ENCODE assay signal across 9 mouse cellular contexts in genomic region chr1:152687733-152688181, GRCm38 (mm10).
A peak's percentile ranks its signal among the peaks of the same experiment; 100 is the strongest.
DNase-seq lines count a peak whose midpoint lies in the region; ATAC-seq and TF ChIP-seq lines count a peak whose summit lies in the region.
"Had no signal": no experiment of that assay in that cellular context is flagged by ENCODE, and none has a peak within 500 bp of the region (broad histone marks: within the 10 kb centered on the region; RNA-seq: fewer than 3 reads in every experiment).

No protein-coding gene starts in this region.

- no peak for TF ChIP-seq CTCF in embryonic fibroblast, embryonic 13.5 days (IDR thresholded peaks at IDR 0.05; ENCODE audit: borderline replicate concordance, insufficient read depth, low read length)

- H3K4me1 ChIP-seq in embryonic fibroblast, embryonic 13.5 days (ENCODE audit: control insufficient read depth, insufficient read depth, low read length), result peaks cover 18% of the 10 kb centered on the region
- H3K4me1 ChIP-seq in neural tube, embryonic 13.5 days (replicated peaks), result peaks cover 16% of the 10 kb centered on the region

- peak; percentile 74 for ATAC-seq in neural tube, embryonic 13.5 days (ENCODE audit: low read depth)

- no peaks in the 10 kb centered on the region for H3K36me3 ChIP-seq in neural tube, embryonic 13.5 days
- H3K36me3 ChIP-seq: G1E had no signal

- 0 out of 2 replicates have a peak overlapping the region, but pooled peaks have one; percentile 13 for H3K4me2 ChIP-seq in neural tube, embryonic 13.5 days

- WGBS in neural tube, embryonic 13.5 days, result 21% methylated on average over 8 of the region's 8 CpGs

- TF ChIP-seq POLR2A in embryonic fibroblast, embryonic 13.5 days (IDR thresholded peaks at IDR 0.05; ENCODE audit: low read depth, low read length), result no peak

- H3K27me3 ChIP-seq in neural tube, embryonic 13.5 days, result no peaks in the 10 kb centered on the region

- peak overlapping the region; percentile 4; the same call in 1 of the 2 replicates for H3K9ac ChIP-seq in neural tube, embryonic 13.5 days

- peak; percentile 6 for DNase-seq in kidney, adult 18-20 months
- no peak for DNase-seq in kidney, adult 11 months
- DNase-seq in kidney, postnatal 10 days, result peak; percentile 63
- DNase-seq in layer of hippocampus, adult 11-12 months (ENCODE audit: low spot score), result no peak
- no peak for DNase-seq in frontal cortex, postnatal 14 days (ENCODE audit: low spot score in 2 of 2)
- DNase-seq in right cerebral cortex, adult 2 months (ENCODE audit: low spot score in 2 of 2), result no peak

- H3K9me3 ChIP-seq in neural tube, embryonic 13.5 days, result no peaks in the 10 kb centered on the region

- H3K4me3 ChIP-seq in embryonic fibroblast, embryonic 13.5 days (ENCODE audit: insufficient read depth, low read length), result no peak overlapping the region
- H3K4me3 ChIP-seq in neural tube, embryonic 13.5 days, result no peak overlapping the region

- H3K27ac ChIP-seq in embryonic fibroblast, embryonic 13.5 days (ENCODE audit: insufficient read depth, low read length), result peak overlapping the region; percentile 12
- H3K27ac ChIP-seq in neural tube, embryonic 13.5 days (replicated peaks), result peak overlapping the region; percentile 46; the same call in 1 of the 2 replicates

Comparison
In these comparisons a context has a peak if more than half of its experiments do, and no peak if none do; other contexts are left out.
1. DNase-seq: peak in kidney, adult 18-20 months (single experiment) and kidney, postnatal 10 days (single experiment); none in kidney, adult 11 months (single experiment), layer of hippocampus, adult 11-12 months (single experiment), frontal cortex, postnatal 14 days (0 of 2) and right cerebral cortex, adult 2 months (0 of 2).